ENCODE assay signal across 12 mouse cellular contexts in genomic region chr7:35299656-35300055, GRCm38 (mm10). TPM values are rescaled to one million over a fixed set of nuclear protein-coding genes. Genes with fewer than 3 reads are reported as not detected.
A peak's percentile ranks its signal among the peaks of the same experiment; 100 is the strongest.
DNase-seq lines count a peak whose midpoint lies in the region.
"Had no signal": no experiment of that assay in that cellular context is flagged by ENCODE, and none has a peak within 500 bp of the region (broad histone marks: within the 10 kb centered on the region; RNA-seq: fewer than 3 reads in every experiment).

No protein-coding gene starts in this region.

- peak; percentile 19 for DNase-seq in cerebellum, adult 9-10 months
- DNase-seq in cerebellum, postnatal 4 days (ENCODE audit: low spot score in 2 of 2) = no peak
- peak; percentile 26 to 31 for DNase-seq in layer of hippocampus, adult 8-10 months (ENCODE audit: low spot score in 2 of 2)
- DNase-seq in layer of hippocampus, adult 11-12 months (ENCODE audit: low spot score) = no peak
- DNase-seq in brain, adult 2 months (ENCODE audit: low read depth, low spot score) = peak; percentile 43
- DNase-seq in lung, postnatal 14 days = peak; percentile 11
- DNase-seq in adrenal gland, postnatal 25 days = no peak
- no peak for DNase-seq in adrenal gland, postnatal 10 days
- DNase-seq: forebrain, postnatal 0 days; gastrocnemius, postnatal 36 days; left cerebral cortex, postnatal 4 days; right cerebral cortex, postnatal 14 days had no signal

RNA-seq across cellular contexts. Expression of gene Gpatch1, which starts 18.6 kb away (rescaled TPM):
- total RNA-seq in layer of hippocampus, adult 8-10 months (2022) = 10 to 100 TPM; 25.3 to 30.4 (median 26.5) TPM
- total RNA-seq in adrenal gland, postnatal 25 days (2021) = 14.8 and 21.9 TPM in 2 replicates
- total RNA-seq in adrenal gland, postnatal 10 days (2021) = 10 to 100 TPM; 11.7 to 17.2 TPM

RNA-seq across cellular contexts. Expression of gene Rhpn2, which starts 34.3 kb away (rescaled TPM):
- 1 to 10 TPM; 6.2 to 7.6 (median 7.3) TPM for total RNA-seq in layer of hippocampus, adult 8-10 months (2022)
- 1.7 and 2.8 TPM in 2 replicates for total RNA-seq in adrenal gland, postnatal 25 days (2021)
- total RNA-seq in adrenal gland, postnatal 10 days (2021) = 1 to 10 TPM; 4.2 to 4.5 TPM

Comparison
In these comparisons a context has a peak if more than half of its experiments do, and no peak if none do; other contexts are left out.
1. DNase-seq: peak in cerebellum, adult 9-10 months (single experiment), layer of hippocampus, adult 8-10 months (2 of 2), brain, adult 2 months (single experiment) and lung, postnatal 14 days (single experiment); none in cerebellum, postnatal 4 days (0 of 2), layer of hippocampus, adult 11-12 months (single experiment), adrenal gland, postnatal 25 days (single experiment) and adrenal gland, postnatal 10 days (single experiment).